Mouse (Mus musculus) v-Abl transformed pro-B cells (cell line): ENCODE measurements around the gene Rbm18.

Experiments used
- in situ Hi-C, 2 experiments: fragments of 400-800 bp; cut with MboI; formaldehyde crosslinking; loops; one replicate each; pipeline ENCODE4 v1.15.1; 2025; ENCODE audit not compliant: unreplicated experiment in 2 of 2

The Rbm18 gene

GRCm38 (mm10) chr2:36104956-36105741, 31.4 kb downstream of the Rbm18 start, which contains the start of gene Lhx6:
TSS of gene Lhx6 (minus strand) at chr2:36105408.
- in situ Hi-C loops, result no loop called here

GRCm38 (mm10) chr2:36104436-36104955, 32.1 kb downstream of the Rbm18 start:
- in situ Hi-C loops, result no loop called here

- in situ Hi-C loops, result no loop called here
Measured at GRCm38 (mm10) chr2:36103555-36104367, 32.8 kb downstream of the Rbm18 start.

- in situ Hi-C loops, result no loop called here
Measured at GRCm38 (mm10) chr2:36103069-36103554, 33.5 kb downstream of the Rbm18 start.

GRCm38 (mm10) chr2:36102559-36102946, 34.0 kb downstream of the Rbm18 start:
- in situ Hi-C loops, result no loop called here

GRCm38 (mm10) chr2:36101866-36102558, 34.6 kb downstream of the Rbm18 start:
- in situ Hi-C loops, result no loop called here

- in situ Hi-C loops, result no loop called here
Measured at GRCm38 (mm10) chr2:36099739-36100138, 36.8 kb downstream of the Rbm18 start.

GRCm38 (mm10) chr2:36098021-36098420, 38.6 kb downstream of the Rbm18 start:
- in situ Hi-C loops, result no loop called here

GRCm38 (mm10) chr2:36097129-36097815, 39.3 kb downstream of the Rbm18 start:
- in situ Hi-C loops, result no loop called here

GRCm38 (mm10) chr2:36093914-36094475, 42.6 kb downstream of the Rbm18 start:
- in situ Hi-C loops, result no loop called here

- in situ Hi-C loops, result no loop called here
Measured at GRCm38 (mm10) chr2:36093301-36093700, 43.3 kb downstream of the Rbm18 start.

- in situ Hi-C loops, result no loop called here
Measured at GRCm38 (mm10) chr2:36092748-36093147, 43.8 kb downstream of the Rbm18 start.

- in situ Hi-C loops, result no loop called here
Measured at GRCm38 (mm10) chr2:36090853-36091741, 45.5 kb downstream of the Rbm18 start.

- in situ Hi-C loops, result no loop called here
Measured at GRCm38 (mm10) chr2:36089190-36089589, 47.4 kb downstream of the Rbm18 start.

- in situ Hi-C loops, result no loop called here
Measured at GRCm38 (mm10) chr2:36085041-36085440, 51.5 kb downstream of the Rbm18 start.

- in situ Hi-C loops, result no loop called here
Measured at GRCm38 (mm10) chr2:36082802-36083580, 53.6 kb downstream of the Rbm18 start.

- in situ Hi-C loops, result no loop called here
Measured at GRCm38 (mm10) chr2:36081446-36081845, 55.1 kb downstream of the Rbm18 start.

GRCm38 (mm10) chr2:36077160-36077761, 59.3 kb downstream of the Rbm18 start:
- in situ Hi-C loops, result no loop called here
